Mouse (Mus musculus) heart, adult 2 months (tissue): ENCODE results near the gene Bglap2.

ENCODE experiments used
- CTCF ChIP-seq: fragments of 200-600 bp; IDR thresholded peaks from 2 replicates; pipeline ENCODE4 v1.8.1; 2022; ENCODE audit warnings: antibody characterized with exemption, mild to moderate bottlenecking, moderate library complexity
- EP300 ChIP-seq: fragments of 200-500 bp; IDR thresholded peaks from 2 replicates; pipeline ENCODE4 v1.6.1; 2011; ENCODE audit warnings: low read depth, low read length, control low read depth; ENCODE audit not compliant: insufficient read depth
- POLR2A ChIP-seq: fragments of 200-500 bp; IDR thresholded peaks from 2 replicates; pipeline ENCODE4 v1.6.1; 2011; ENCODE audit warnings: mild to moderate bottlenecking, low read depth, low read length, control low read depth; ENCODE audit not compliant: insufficient read depth

- TF ChIP-seq CTCF (no peak), EP300 (no peak), POLR2A (no peak)
Measured at GRCm38 (mm10) chr3:88338316-88338715, 40.2 kb downstream of the Bglap2 start.
